Mouse (Mus musculus): ENCODE data around the gene Pxn. TPM values are rescaled to one million over a fixed set of nuclear protein-coding genes. Genes with fewer than 3 reads are reported as not detected.
A peak's percentile ranks its signal among the peaks of the same experiment; 100 is the strongest.
"Not testable (repeated sequence)": the region's sequence is repeated elsewhere in the genome, so short reads cannot be mapped to it uniquely, and the experiment has no call there.

Pxn gene
- total RNA-seq, 1 experiment from 2014 or later: 72.4 TPM

- ATAC-seq (replicated peaks; ENCODE audit: low read depth, poor library complexity, severe bottlenecking): no peak
Measured at GRCm38 (mm10) chr5:115485489-115486205, 20.8 kb upstream of the Pxn start.

GRCm38 (mm10) chr5:115486726-115487125, 19.8 kb upstream of the Pxn start:
- ATAC-seq (replicated peaks; ENCODE audit: low read depth, poor library complexity, severe bottlenecking): no peak

GRCm38 (mm10) chr5:115487353-115487752, 19.1 kb upstream of the Pxn start:
- no peak for ATAC-seq (replicated peaks; ENCODE audit: low read depth, poor library complexity, severe bottlenecking)

GRCm38 (mm10) chr5:115487942-115488580, 18.4 kb upstream of the Pxn start:
- ATAC-seq (replicated peaks; ENCODE audit: low read depth, poor library complexity, severe bottlenecking): no peak

GRCm38 (mm10) chr5:115488841-115489698, 17.4 kb upstream of the Pxn start:
- ATAC-seq (replicated peaks; ENCODE audit: low read depth, poor library complexity, severe bottlenecking): peak; percentile 40; the same call in 1 of the 2 replicates

- peak; percentile 73 for ATAC-seq (replicated peaks; ENCODE audit: low read depth, poor library complexity, severe bottlenecking)
Measured at GRCm38 (mm10) chr5:115489699-115490637, 16.5 kb upstream of the Pxn start.

- peak; percentile 13 for ATAC-seq (replicated peaks; ENCODE audit: low read depth, poor library complexity, severe bottlenecking)
Measured at GRCm38 (mm10) chr5:115490638-115491000, 15.9 kb upstream of the Pxn start.

GRCm38 (mm10) chr5:115491076-115491475, 15.4 kb upstream of the Pxn start:
- no peak for ATAC-seq (replicated peaks; ENCODE audit: low read depth, poor library complexity, severe bottlenecking)

- peak; percentile 19 for ATAC-seq (replicated peaks; ENCODE audit: low read depth, poor library complexity, severe bottlenecking)
Measured at GRCm38 (mm10) chr5:115491771-115492322, 14.6 kb upstream of the Pxn start.

- ATAC-seq (replicated peaks; ENCODE audit: low read depth, poor library complexity, severe bottlenecking): no peak
Measured at GRCm38 (mm10) chr5:115492711-115493335, 13.7 kb upstream of the Pxn start.

GRCm38 (mm10) chr5:115493441-115493840, 13.0 kb upstream of the Pxn start:
- ATAC-seq (replicated peaks; ENCODE audit: low read depth, poor library complexity, severe bottlenecking): no peak

GRCm38 (mm10) chr5:115495618-115496017, 10.9 kb upstream of the Pxn start:
- ATAC-seq (replicated peaks; ENCODE audit: low read depth, poor library complexity, severe bottlenecking): not testable (repeated sequence)

- no peak for ATAC-seq (replicated peaks; ENCODE audit: low read depth, poor library complexity, severe bottlenecking)
Measured at GRCm38 (mm10) chr5:115497033-115497432, 9.4 kb upstream of the Pxn start.

GRCm38 (mm10) chr5:115498307-115499240, 7.9 kb upstream of the Pxn start:
- ATAC-seq (replicated peaks; ENCODE audit: low read depth, poor library complexity, severe bottlenecking): no peak

GRCm38 (mm10) chr5:115500383-115500935, 6.0 kb upstream of the Pxn start:
- ATAC-seq (replicated peaks; ENCODE audit: low read depth, poor library complexity, severe bottlenecking): no peak; the same call in 1 of the 2 replicates

- no peak for ATAC-seq (replicated peaks; ENCODE audit: low read depth, poor library complexity, severe bottlenecking)
Measured at GRCm38 (mm10) chr5:115503035-115503434, 3.4 kb upstream of the Pxn start.

- ATAC-seq (replicated peaks; ENCODE audit: low read depth, poor library complexity, severe bottlenecking): not testable (repeated sequence)
Measured at GRCm38 (mm10) chr5:115505617-115506016, 859 bp upstream of the Pxn start.
